Mouse (Mus musculus) kidney, embryonic 14.5 days (tissue): Measurements from ENCODE around the gene Plin1. TPM values are rescaled to one million over a fixed set of nuclear protein-coding genes. Genes with fewer than 3 reads are reported as not detected.

Experiments used
- ATAC-seq: fragments of 200-750 bp; cut with Nextera tagmentation; 2 replicates; pipeline ENCODE4 v1.8.0; 2017; ENCODE audit warnings: moderate number of reproducible peaks, mild to moderate bottlenecking, moderate TSS enrichment, moderate library complexity; ENCODE audit not compliant: low FRiP score, low TSS enrichment
- H3K27ac ChIP-seq: fragments of 300-500 bp; sonication (generic); 2 replicates; pipeline ENCODE4 v1.5.1; 2014; ENCODE audit warnings: low read depth, mild to moderate bottlenecking, low read length, moderate library complexity, mixed read lengths
- H3K27me3 ChIP-seq: fragments of 300-500 bp; sonication (generic); 2 replicates; pipeline ENCODE4 v1.6.1; 2014; ENCODE audit warnings: mild to moderate bottlenecking, low read length; ENCODE audit not compliant: control insufficient read depth, insufficient read depth
- H3K36me3 ChIP-seq: fragments of 300-500 bp; sonication (generic); 2 replicates; pipeline ENCODE4 v1.6.1; 2014; ENCODE audit warnings: low read length, mixed read lengths; ENCODE audit not compliant: control insufficient read depth, insufficient read depth
- H3K4me1 ChIP-seq: fragments of 300-500 bp; sonication (generic); 2 replicates; pipeline ENCODE4 v1.6.1; 2014; ENCODE audit warnings: low read length, mixed read lengths; ENCODE audit not compliant: control insufficient read depth, insufficient read depth
- H3K4me2 ChIP-seq: fragments of 300-500 bp; sonication (generic); replicated peaks from 2 replicates; pipeline ENCODE4 v1.6.1; 2014; ENCODE audit warnings: low read depth, mild to moderate bottlenecking, low read length
- H3K4me3 ChIP-seq: fragments of 300-500 bp; sonication (generic); 2 replicates; pipeline ENCODE4 v1.5.1; 2014; ENCODE audit warnings: mild to moderate bottlenecking, low read length
- H3K9ac ChIP-seq: fragments of 300-500 bp; sonication (generic); 2 replicates; pipeline ENCODE4 v1.6.1; 2014; ENCODE audit warnings: low read depth, mild to moderate bottlenecking, low read length, moderate library complexity
- H3K9me3 ChIP-seq: fragments of 300-500 bp; sonication (generic); 2 replicates; pipeline ENCODE4 v1.6.1; 2016; ENCODE audit warnings: low read length; ENCODE audit not compliant: control insufficient read depth
- WGBS: fragments of 180-500 bp; shearing (Covaris S2); extraction: QIAGEN DNeasy Blood & Tissue Kit; methylation state at CpG from one replicate; pipeline ENCODE4 v1.1.7; 2014; 5-methylcytosine and 5-hydroxymethylcytosine counted together
- polyA plus RNA-seq: library from polyadenylated mRNA; unstranded; fragments of >200 nt; fragmentation: Nextera tagmentation; extraction: Ambion mirVana; gene quantifications from 2 replicates; pipeline ENCODE4 v1.2.1, GENCODE M21; 2014

The Plin1 gene
- polyA plus RNA-seq, 1 experiment from 2014 or later = 0.07 TPM

GRCm38 (mm10) chr7:79761124-79761876 lies 28.6 kb upstream of the Plin1 start:
- Histone ChIP-seq H3K4me2 (no peak overlapping the region), H3K4me3 (no peak overlapping the region), H3K9ac (no peak overlapping the region), H3K9me3 (no peaks in the 10 kb centered on the region), H3K27ac (no peak overlapping the region), H3K4me1 (no peaks in the 10 kb centered on the region), H3K36me3 (no peaks in the 10 kb centered on the region), H3K27me3 (no peaks in the 10 kb centered on the region)
- no peak for ATAC-seq
- 79% methylated on average over 5 of the region's 5 CpGs for WGBS

DNA sequence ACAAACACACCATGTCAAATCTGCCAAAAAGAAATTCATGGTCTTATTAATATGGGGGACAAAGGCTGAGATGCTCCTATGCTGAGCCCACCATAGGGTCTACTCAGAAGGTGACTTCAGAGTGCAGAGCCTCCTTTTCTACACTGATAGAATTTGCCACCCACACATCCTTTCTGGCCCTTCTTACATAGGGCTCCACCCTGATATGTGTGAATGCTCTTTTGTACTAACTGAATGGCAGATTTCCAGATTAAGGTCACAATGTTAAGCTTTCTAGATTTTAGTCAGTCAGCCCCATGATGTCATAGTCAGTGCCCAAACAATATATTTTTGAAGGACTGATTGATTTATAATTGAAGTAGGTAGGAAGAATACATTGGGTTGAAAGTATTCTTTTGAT lies 27.1 kb upstream of the Plin1 start:
- Histone ChIP-seq H3K4me2 (no peak overlapping the region), H3K9me3 (no peaks in the 10 kb centered on the region), H3K27me3 (no peaks in the 10 kb centered on the region), H3K4me3 (no peak overlapping the region), H3K27ac (no peak overlapping the region), H3K4me1 (no peaks in the 10 kb centered on the region), H3K9ac (no peak overlapping the region), H3K36me3 (no peaks in the 10 kb centered on the region)
- ATAC-seq = no peak

DNA sequence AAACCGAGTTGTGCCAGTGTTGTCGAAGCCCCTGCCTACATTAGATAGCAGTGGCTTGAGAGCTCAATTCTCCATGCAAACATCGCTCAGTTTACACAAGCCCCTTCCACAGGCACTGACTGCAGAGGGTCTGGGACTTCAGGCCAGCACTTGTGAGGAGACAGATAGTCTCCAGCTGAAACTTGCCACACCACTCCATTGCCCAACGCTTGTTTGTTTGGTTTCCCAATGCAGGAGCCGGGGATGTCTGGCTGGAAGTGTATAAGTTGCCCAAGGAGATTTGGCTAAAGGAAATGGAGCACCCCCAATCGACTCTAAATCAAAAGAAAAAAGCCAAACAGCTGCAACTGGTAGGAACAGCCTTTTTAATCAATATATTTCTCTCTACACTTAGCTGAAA lies 25.5 kb upstream of the Plin1 start:
- Histone ChIP-seq H3K9me3 (no peaks in the 10 kb centered on the region), H3K27ac (no peak overlapping the region), H3K36me3 (no peaks in the 10 kb centered on the region), H3K27me3 (no peaks in the 10 kb centered on the region), H3K9ac (no peak overlapping the region), H3K4me2 (no peak overlapping the region), H3K4me1 (no peaks in the 10 kb centered on the region), H3K4me3 (no peak overlapping the region)
- no peak for ATAC-seq
- 69% methylated on average over 6 of the region's 6 CpGs for WGBS

- H3K27me3 ChIP-seq = no peaks in the 10 kb centered on the region
- no peak overlapping the region for H3K4me3 ChIP-seq
- no peak overlapping the region for H3K27ac ChIP-seq
- no peak overlapping the region for H3K9ac ChIP-seq
- no peaks in the 10 kb centered on the region for H3K9me3 ChIP-seq
- H3K4me1 ChIP-seq = no peaks in the 10 kb centered on the region
- H3K36me3 ChIP-seq = no peaks in the 10 kb centered on the region
- 53% methylated on average over 2 of the region's 2 CpGs for WGBS
- ATAC-seq = no peak
- H3K4me2 ChIP-seq = no peak overlapping the region
These were observed 23.6 kb upstream of the Plin1 start for GRCm38 (mm10) chr7:79756334-79756733.

DNA sequence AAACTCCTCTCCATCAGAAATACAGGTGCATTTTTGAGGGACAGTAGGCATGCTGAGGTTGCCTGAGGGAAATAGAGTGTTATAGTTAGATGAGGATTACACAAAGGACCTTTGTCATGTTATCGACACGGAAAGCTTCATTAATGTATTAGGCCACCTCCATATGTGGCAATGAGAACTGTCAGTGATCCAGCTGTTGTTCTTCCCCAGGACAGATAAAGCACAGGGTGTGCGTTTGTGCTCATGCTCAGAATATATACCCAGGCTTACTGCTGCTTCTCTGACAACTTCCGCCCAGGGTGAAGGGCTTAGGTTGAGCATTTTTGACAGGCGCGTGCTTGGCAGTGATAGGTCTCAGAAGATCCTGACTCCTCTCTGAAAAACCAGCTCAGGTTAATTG lies 16.8 kb upstream of the Plin1 start:
- H3K27ac ChIP-seq = no peak overlapping the region
- no peak overlapping the region for H3K4me3 ChIP-seq
- WGBS = 90% methylated on average over 6 of the region's 6 CpGs
- H3K27me3 ChIP-seq = no peaks in the 10 kb centered on the region; the same call in 1 of the 2 replicates
- H3K4me2 ChIP-seq = no peak overlapping the region
- no peaks in the 10 kb centered on the region for H3K36me3 ChIP-seq
- ATAC-seq = no peak
- H3K9me3 ChIP-seq = no peaks in the 10 kb centered on the region
- H3K4me1 ChIP-seq = no peaks in the 10 kb centered on the region
- no peak overlapping the region for H3K9ac ChIP-seq

DNA sequence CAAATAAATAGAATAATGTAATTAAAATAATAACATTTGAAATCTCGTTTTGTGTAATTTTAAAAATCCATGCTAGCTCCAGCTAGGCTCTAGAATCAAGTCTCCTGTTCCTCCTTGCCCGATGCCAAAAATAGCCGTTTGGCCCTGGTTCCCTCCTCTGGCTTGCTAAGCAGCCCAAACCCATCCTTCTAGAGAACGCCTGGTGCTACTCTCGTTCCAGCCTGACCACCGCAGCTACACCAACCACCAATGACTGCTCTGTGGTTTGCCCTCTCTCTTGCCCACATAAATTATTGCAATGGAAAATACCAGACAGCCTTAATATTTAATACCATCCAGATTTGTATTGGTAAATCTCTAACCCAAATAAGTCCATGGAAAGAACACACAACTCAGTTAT lies 15.0 kb upstream of the Plin1 start:
- no peaks in the 10 kb centered on the region; the same call in 1 of the 2 replicates for H3K27me3 ChIP-seq
- ATAC-seq = no peak
- no peak overlapping the region for H3K4me3 ChIP-seq
- no peak overlapping the region for H3K27ac ChIP-seq
- H3K9ac ChIP-seq = no peak overlapping the region
- no peaks in the 10 kb centered on the region for H3K36me3 ChIP-seq
- H3K4me2 ChIP-seq = no peak overlapping the region
- no peaks in the 10 kb centered on the region for H3K4me1 ChIP-seq
- H3K9me3 ChIP-seq = no peaks in the 10 kb centered on the region
- WGBS = 78% methylated on average over 6 of the region's 6 CpGs

DNA sequence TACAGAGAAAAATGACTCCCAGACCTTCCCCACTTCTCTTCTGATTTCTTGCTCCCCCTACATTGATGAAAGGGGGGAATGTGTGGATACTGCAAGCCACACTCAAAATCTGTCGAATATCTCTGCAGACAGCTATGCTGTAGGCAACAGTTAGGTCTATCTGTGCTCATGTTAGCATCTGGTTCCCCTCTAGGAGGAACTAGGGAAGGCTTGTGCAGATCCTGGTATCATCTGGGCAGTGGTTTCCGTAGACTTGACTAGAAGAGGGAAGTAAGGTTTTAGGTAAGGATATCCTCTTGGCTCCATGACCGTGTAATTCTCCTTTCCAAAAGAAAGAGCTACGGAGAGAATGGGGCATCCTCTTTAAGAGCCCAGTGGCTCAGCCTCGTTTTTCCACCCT lies 11.9 kb upstream of the Plin1 start:
- Histone ChIP-seq H3K27ac (no peak overlapping the region), H3K9me3 (no peaks in the 10 kb centered on the region), H3K4me2 (no peak overlapping the region), H3K4me1 (no peaks in the 10 kb centered on the region), H3K27me3 (no peaks in the 10 kb centered on the region; the same call in 1 of the 2 replicates), H3K36me3 (no peaks in the 10 kb centered on the region), H3K9ac (no peak overlapping the region), H3K4me3 (no peak overlapping the region)
- no peak for ATAC-seq
- 80% methylated on average over 5 of the region's 5 CpGs for WGBS

DNA sequence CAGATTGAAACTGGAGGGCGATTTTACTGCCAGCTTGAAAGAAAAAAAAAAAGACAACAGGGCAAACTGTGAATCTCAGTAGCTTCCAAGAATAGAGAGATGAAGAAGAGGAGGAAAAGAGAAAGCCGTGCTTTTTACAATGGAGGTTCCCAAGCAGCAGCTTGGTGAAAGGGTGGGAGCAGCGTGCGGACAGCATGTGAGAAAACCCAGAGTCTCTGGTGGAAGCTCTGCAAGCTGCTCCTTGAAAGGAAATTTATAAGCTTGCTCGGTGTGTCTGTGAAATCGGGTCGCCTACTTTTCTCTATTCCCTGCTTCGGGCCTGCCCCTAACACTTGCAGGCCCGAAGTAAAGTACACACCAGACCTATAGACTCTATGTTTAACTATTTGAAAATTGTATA lies 11.3 kb upstream of the Plin1 start:
- 93% methylated on average over 9 of the region's 9 CpGs for WGBS
- Histone ChIP-seq H3K36me3 (no peaks in the 10 kb centered on the region), H3K4me1 (no peaks in the 10 kb centered on the region)

DNA sequence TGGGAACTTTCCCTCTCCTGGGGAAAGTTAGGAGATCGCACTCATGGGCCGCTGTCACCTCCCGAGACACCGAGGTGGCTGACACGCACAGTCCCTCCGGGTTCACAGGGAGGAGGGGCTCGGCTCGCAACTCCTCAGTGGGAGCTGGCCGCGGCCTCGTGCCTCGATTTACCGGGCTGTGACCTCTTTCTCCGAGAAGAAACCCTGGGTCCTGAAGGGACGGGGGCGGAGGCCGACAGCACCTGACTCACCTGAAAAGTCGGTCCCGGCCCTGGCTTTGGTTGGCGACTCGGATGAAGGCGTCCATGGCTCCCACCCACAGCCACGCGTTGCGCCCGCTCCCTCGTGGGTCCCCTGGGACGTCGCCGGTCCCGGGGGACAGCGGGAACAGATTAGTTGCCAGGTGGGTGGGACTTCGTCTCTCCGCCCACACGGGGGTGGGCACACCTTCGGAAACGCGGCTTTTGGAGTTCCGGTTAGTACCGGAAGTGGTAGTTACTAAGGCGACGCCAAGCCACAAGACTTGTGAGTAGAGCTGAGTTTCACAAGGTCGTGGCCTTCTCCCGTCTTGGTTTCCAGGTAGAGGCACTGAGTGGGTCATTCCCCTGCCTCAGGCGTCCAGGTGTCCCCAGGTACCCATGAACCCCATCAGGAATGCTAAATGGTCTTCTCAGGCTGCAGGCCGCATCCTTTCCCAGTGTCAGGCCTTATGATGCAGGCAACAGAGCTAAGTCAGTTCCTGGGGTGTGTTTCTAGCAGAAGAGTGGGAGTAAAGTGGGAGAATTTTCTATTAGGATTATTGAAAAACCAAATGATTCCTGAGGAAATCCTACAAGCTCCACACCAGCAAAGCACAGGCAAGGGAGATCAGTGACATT lies 10.2 kb upstream of the Plin1 start, which contains the start of the genes Pex11a and Wdr93:
Pex11a (minus strand) TSS at position 473 of the 878 bp plus-strand sequence.
Wdr93 (plus strand) TSS at position 505 of the 878 bp plus-strand sequence.
- Histone ChIP-seq H3K27me3 (no peaks in the 10 kb centered on the region; the same call in 1 of the 2 replicates), H3K9ac (peak within 1 kb of the TSS; percentile 68), H3K4me1 (no peaks in the 10 kb centered on the region), H3K27ac (no peak within 1 kb of the TSS), H3K4me2 (peak within 1 kb of the TSS; percentile 97), H3K4me3 (peak within 1 kb of the TSS; percentile 78), H3K9me3 (no peaks in the 10 kb centered on the region), H3K36me3 (no peaks in the 10 kb centered on the region)
- ATAC-seq = peak; percentile 91
- WGBS = 2% methylated on average over 46 of the region's 46 CpGs

More for the DNA sequence above, 11.3 kb upstream of the Plin1 start:
- H3K4me3 ChIP-seq = no peak overlapping the region
- H3K9ac ChIP-seq = no peak overlapping the region
- no peak overlapping the region for H3K4me2 ChIP-seq
- H3K27me3 ChIP-seq = no peaks in the 10 kb centered on the region; the same call in 1 of the 2 replicates
- no peak overlapping the region for H3K27ac ChIP-seq
- no peak for ATAC-seq
- no peaks in the 10 kb centered on the region for H3K9me3 ChIP-seq
